Mouse (Mus musculus): ENCODE results near the gene BC049352.

The BC049352 gene

GRCm38 (mm10) chr9:45282466-45282865 lies 100.7 kb downstream of the BC049352 start:
- in situ Hi-C loops (cut with MboI; ENCODE audit: low sequenced_read_pairs), result no loop called here

GRCm38 (mm10) chr9:45291481-45292168 lies 109.8 kb downstream of the BC049352 start:
- in situ Hi-C loops (cut with MboI; ENCODE audit: low sequenced_read_pairs), result loop anchor here (10.0 kb wide), 1 partner anchor 67 kb away; no protein-coding TSS in a partner anchor

GRCm38 (mm10) chr9:45294210-45295011 lies 112.6 kb downstream of the BC049352 start:
- in situ Hi-C loops (cut with MboI; ENCODE audit: low sequenced_read_pairs), result loop anchor here (10.0 kb wide), 1 partner anchor 70 kb away; no protein-coding TSS in a partner anchor

GRCm38 (mm10) chr9:45299231-45300006 lies 117.6 kb downstream of the BC049352 start:
- in situ Hi-C loops (cut with MboI; ENCODE audit: low sequenced_read_pairs), result loop anchor here (10.0 kb wide), 2 partner anchors 75 to 85 kb away; no protein-coding TSS in a partner anchor
